Mouse (Mus musculus): ENCODE data around the gene Stard9.

GRCm38 (mm10) chr2:120702675-120703074 lies 73.8 kb downstream of the Stard9 start:
- no peak for TF ChIP-seq CTCF (IDR thresholded peaks at IDR 0.05; ENCODE audit: low read depth)
- no peak for TF ChIP-seq EP300 (IDR thresholded peaks at IDR 0.05; ENCODE audit: low read depth)
